Mouse (Mus musculus) gastrocnemius, postnatal 10 days (tissue): ENCODE results near the gene Tmem183a. TPM values are rescaled to one million over a fixed set of nuclear protein-coding genes. Genes with fewer than 3 reads are reported as not detected.
A peak's percentile ranks its signal among the peaks of the same experiment; 100 is the strongest.

Source experiments
- DNase-seq: peaks from one replicate; pipeline ENCODE4 v3.0.0; 2021; ENCODE audit warnings: mixed read lengths
- total RNA-seq, 2 experiments: library from RNA; stranded (reverse); gene quantifications; 2 replicates each; pipeline ENCODE4 v1.2.3; 2021

Gene Tmem183a
- total RNA-seq, 2 experiments from 2014 or later: 17.2 to 18.5 TPM

GRCm38 (mm10) chr1:134320691-134321301 is 41.0 kb downstream of the Tmem183a start:
- DNase-seq: no peak

- DNase-seq: no peak
Measured at GRCm38 (mm10) chr1:134318261-134318660, 43.5 kb downstream of the Tmem183a start.

GRCm38 (mm10) chr1:134316361-134316760 is 45.4 kb downstream of the Tmem183a start:
- DNase-seq: no peak

GRCm38 (mm10) chr1:134315181-134315580 is 46.6 kb downstream of the Tmem183a start:
- DNase-seq: no peak

GRCm38 (mm10) chr1:134311760-134312159 is 50.0 kb downstream of the Tmem183a start:
- DNase-seq: no peak

GRCm38 (mm10) chr1:134310729-134311128 is 51.0 kb downstream of the Tmem183a start:
- no peak for DNase-seq

GRCm38 (mm10) chr1:134310291-134310690 is 51.5 kb downstream of the Tmem183a start:
- DNase-seq: no peak

- peak; percentile 55 for DNase-seq
Measured at GRCm38 (mm10) chr1:134307409-134307808, 54.4 kb downstream of the Tmem183a start.

GRCm38 (mm10) chr1:134304940-134305339 is 56.8 kb downstream of the Tmem183a start:
- DNase-seq: no peak

- peak; percentile 68 for DNase-seq
Measured at GRCm38 (mm10) chr1:134302568-134303238, 59.1 kb downstream of the Tmem183a start.

GRCm38 (mm10) chr1:134298636-134299411 is 63.0 kb downstream of the Tmem183a start:
- peak; percentile 57 for DNase-seq

- peak; percentile 42 for DNase-seq
Measured at GRCm38 (mm10) chr1:134297265-134297664, 64.5 kb downstream of the Tmem183a start.

Other genes starting within 250 kb of the Tmem183a start
- gene Chil1, start 179.8 kb downstream of the Tmem183a start, total RNA-seq: 1 to 10 TPM; 1.9 TPM
- 100 to 1,000 TPM; 204 to 410 TPM for gene Mybph, start 168.5 kb downstream of the Tmem183a start, total RNA-seq
- gene Adora1, start 126.5 kb downstream of the Tmem183a start, total RNA-seq: under 1 TPM; 0.90 to 0.96 TPM
- 100 to 1,000 TPM; 135 to 142 TPM for gene Myog, start 72.0 kb downstream of the Tmem183a start, total RNA-seq
- gene Ppfia4, start 29.1 kb downstream of the Tmem183a start, total RNA-seq: 10 to 100 TPM; 11.2 to 13.7 TPM
- gene 4933406M09Rik, start 24.0 kb upstream of the Tmem183a start, total RNA-seq: not detected
- gene Cyb5r1, start 43.6 kb upstream of the Tmem183a start, total RNA-seq: 100 to 1,000 TPM; 108 to 116 TPM
- 100 to 1,000 TPM; 108 to 117 TPM for gene Adipor1, start 53.4 kb upstream of the Tmem183a start, total RNA-seq
- gene Klhl12, start 93.6 kb upstream of the Tmem183a start, total RNA-seq: 10 to 100 TPM; 10.1 to 10.7 TPM
- 1 to 10 TPM; 7.2 to 9.4 TPM for gene Rabif, start 132.7 kb upstream of the Tmem183a start, total RNA-seq
- gene Mgat4e, start 187.7 kb upstream of the Tmem183a start, total RNA-seq: not detected
- 10 to 100 TPM; 22.7 to 29.6 TPM for gene Kdm5b, start 198.2 kb upstream of the Tmem183a start, total RNA-seq